Mouse (Mus musculus) heart, adult 2 months (tissue): ENCODE measurements at regions not wholly inside any gene's neighbourhood (a gene's known extent, or its start where the extent isn't known, plus 50 kb on each side); places are given as distances from the start of the nearest gene placed in this dataset.

ENCODE experiments used
- DNase-seq, 2 experiments: peaks; one replicate each; pipeline ENCODE4 v3.0.0; 2021
- H3K27ac ChIP-seq: fragments of 200-600 bp; 2 replicates; pipeline ENCODE4 v1.8.1; 2022
- H3K27me3 ChIP-seq: fragments of 200-500 bp; 2 replicates; pipeline ENCODE4 v1.6.1; 2012; ENCODE audit warnings: mild to moderate bottlenecking, low read length, inconsistent platforms, mixed read lengths; ENCODE audit not compliant: control insufficient read depth, insufficient read depth
- H3K36me3 ChIP-seq: fragments of 200-500 bp; 2 replicates; pipeline ENCODE4 v1.6.1; 2012; ENCODE audit warnings: low read length, inconsistent platforms; ENCODE audit not compliant: control insufficient read depth, insufficient read depth
- H3K4me1 ChIP-seq: fragments of 200-500 bp; 2 replicates; pipeline ENCODE4 v1.6.1; 2011; ENCODE audit warnings: low read length; ENCODE audit not compliant: control insufficient read depth, insufficient read depth
- H3K4me3 ChIP-seq: fragments of 200-600 bp; 2 replicates; pipeline ENCODE4 v1.8.1; 2022
- H3K79me2 ChIP-seq: fragments of 200-500 bp; replicated peaks from 2 replicates; pipeline ENCODE4 v1.6.1; 2012; ENCODE audit warnings: mild to moderate bottlenecking, inconsistent platforms, low read length, moderate library complexity, mixed read lengths; ENCODE audit not compliant: control insufficient read depth, insufficient read depth
- H3K9ac ChIP-seq: fragments of 200-500 bp; 2 replicates; pipeline ENCODE4 v1.6.1; 2012; ENCODE audit warnings: low read depth, mild to moderate bottlenecking, control low read depth, inconsistent platforms, low read length, mixed read lengths
- CTCF ChIP-seq: fragments of 200-600 bp; IDR thresholded peaks from 2 replicates; pipeline ENCODE4 v1.8.1; 2022; ENCODE audit warnings: antibody characterized with exemption, mild to moderate bottlenecking, moderate library complexity
- EP300 ChIP-seq: fragments of 200-500 bp; IDR thresholded peaks from 2 replicates; pipeline ENCODE4 v1.6.1; 2011; ENCODE audit warnings: low read depth, low read length, control low read depth; ENCODE audit not compliant: insufficient read depth
- POLR2A ChIP-seq: fragments of 200-500 bp; IDR thresholded peaks from 2 replicates; pipeline ENCODE4 v1.6.1; 2011; ENCODE audit warnings: mild to moderate bottlenecking, low read depth, low read length, control low read depth; ENCODE audit not compliant: insufficient read depth
- WGBS: fragments of 180-500 bp; shearing (Covaris S2); methylation state at CpG from one replicate; pipeline ENCODE4 v1.1.7; 2018; 5-methylcytosine and 5-hydroxymethylcytosine counted together
- intact Hi-C: fragments of 180-260 bp; cut with DNase I; formaldehyde crosslinking; loops from one replicate; pipeline ENCODE4 v1.15.1; 2025

- intact Hi-C loops = no loop called here
- Histone ChIP-seq H3K9ac (no peak overlapping the region), H3K36me3 (no peaks in the 10 kb centered on the region), H3K4me1 (no peaks in the 10 kb centered on the region), H3K79me2 (no peaks in the 10 kb centered on the region), H3K27me3 (no peaks in the 10 kb centered on the region), H3K27ac (no peak overlapping the region), H3K4me3 (no peak overlapping the region)
- no peak for DNase-seq
- TF ChIP-seq POLR2A (no peak), CTCF (no peak), EP300 (no peak)
- WGBS = 69% methylated on average over 1 of the region's 1 CpGs
Measured at GRCm38 (mm10) chr1:96074710-96075109, 407.3 kb upstream of the St8sia4 start.

GRCm38 (mm10) chr1:96061335-96061734, 394.0 kb upstream of the St8sia4 start:
- Histone ChIP-seq H3K4me3 (no peak overlapping the region), H3K27me3 (no peaks in the 10 kb centered on the region), H3K9ac (no peak overlapping the region), H3K4me1 (no peaks in the 10 kb centered on the region), H3K36me3 (no peaks in the 10 kb centered on the region), H3K27ac (no peak overlapping the region), H3K79me2 (no peaks in the 10 kb centered on the region)
- intact Hi-C loops = no loop called here
- DNase-seq = no peak
- TF ChIP-seq CTCF = no peak

- Histone ChIP-seq H3K36me3 (no peaks in the 10 kb centered on the region), H3K27ac (no peak overlapping the region), H3K4me1 (no peaks in the 10 kb centered on the region), H3K4me3 (no peak overlapping the region), H3K27me3 (no peaks in the 10 kb centered on the region), H3K79me2 (no peaks in the 10 kb centered on the region), H3K9ac (no peak overlapping the region)
- no peak for TF ChIP-seq CTCF
- TF ChIP-seq POLR2A = no peak
- no peak for TF ChIP-seq EP300
- 61% methylated on average over 1 of the region's 1 CpGs for WGBS
- no peak for DNase-seq
- intact Hi-C loops = no loop called here
Measured at GRCm38 (mm10) chr1:96049260-96049659, 381.9 kb upstream of the St8sia4 start.

GRCm38 (mm10) chr1:96046556-96046955, 379.2 kb upstream of the St8sia4 start:
- no peak for DNase-seq
- Histone ChIP-seq H3K4me3 (no peak overlapping the region), H3K4me1 (no peaks in the 10 kb centered on the region), H3K36me3 (no peaks in the 10 kb centered on the region), H3K79me2 (no peaks in the 10 kb centered on the region), H3K27ac (no peak overlapping the region), H3K9ac (no peak overlapping the region), H3K27me3 (no peaks in the 10 kb centered on the region)
- intact Hi-C loops = no loop called here
- TF ChIP-seq POLR2A (no peak), CTCF (no peak), EP300 (no peak)
- 45% methylated on average over 1 of the region's 1 CpGs for WGBS

GRCm38 (mm10) chr1:96019443-96019842, 352.1 kb upstream of the St8sia4 start:
- Histone ChIP-seq H3K27ac (no peak overlapping the region), H3K79me2 (no peaks in the 10 kb centered on the region), H3K9ac (no peak overlapping the region), H3K4me1 (no peaks in the 10 kb centered on the region), H3K4me3 (no peak overlapping the region), H3K36me3 (no peaks in the 10 kb centered on the region), H3K27me3 (no peaks in the 10 kb centered on the region)
- no peak for DNase-seq
- WGBS = 67% methylated on average over 1 of the region's 1 CpGs
- intact Hi-C loops = no loop called here
- TF ChIP-seq POLR2A (no peak), EP300 (no peak), CTCF (no peak)

GRCm38 (mm10) chr1:96009461-96009860, 342.1 kb upstream of the St8sia4 start:
- H3K9ac ChIP-seq = no peak overlapping the region
- H3K27me3 ChIP-seq = no peaks in the 10 kb centered on the region
- no peak for DNase-seq
- no peaks in the 10 kb centered on the region for H3K36me3 ChIP-seq
- H3K4me1 ChIP-seq = no peaks in the 10 kb centered on the region
- WGBS = 83% methylated on average over 3 of the region's 3 CpGs
- TF ChIP-seq EP300 (no peak), CTCF (no peak), POLR2A (no peak)
- H3K4me3 ChIP-seq = no peak overlapping the region
- no peaks in the 10 kb centered on the region for H3K79me2 ChIP-seq
- H3K27ac ChIP-seq = no peak overlapping the region
- intact Hi-C loops = no loop called here
